Mouse (Mus musculus): Measurements from ENCODE around the gene Tnfrsf8. TPM values are rescaled to one million over a fixed set of nuclear protein-coding genes. Genes with fewer than 3 reads are reported as not detected.
A peak's percentile ranks its signal among the peaks of the same experiment; 100 is the strongest.

Gene Tnfrsf8
- total and polyA plus RNA-seq, 3 experiments, result 12.7 to 31.0 (median 24.7) TPM

GRCm38 (mm10) chr4:145224613-145225012 lies 90.4 kb downstream of the Tnfrsf8 start:
- no peak for DNase-seq (ENCODE audit: extremely low read depth)
- in situ Hi-C loops (cut with MboI; ENCODE audit: low pct_ligation_motif_present, low pct_unique_long_range_greater_than_20kb, low sequenced_read_pairs), result no loop called here
- TF ChIP-seq CHD2 (IDR thresholded peaks at IDR 0.05; ENCODE audit: low read length) (no peak), EP300 (IDR thresholded peaks at IDR 0.05; ENCODE audit: low read length) (no peak), POLR2A (IDR thresholded peaks at IDR 0.05; ENCODE audit: low read depth, low read length) (no peak), GABPA (IDR thresholded peaks at IDR 0.05; ENCODE audit: insufficient replicate concordance, low read depth, low read length) (no peak), POLR2AphosphoS2 (IDR thresholded peaks at IDR 0.05; ENCODE audit: low read depth, low read length) (no peak), MAZ (IDR thresholded peaks at IDR 0.05; ENCODE audit: low read depth, low read length) (no peak), NRF1 (IDR thresholded peaks at IDR 0.05; ENCODE audit: low read depth, low read length) (no peak), TBP (conservative IDR thresholded peaks at IDR 0.05; ENCODE audit: low read depth, low read length) (no peak), ZC3H11A (IDR thresholded peaks at IDR 0.05; ENCODE audit: low read depth, low read length) (no peak), E2F4 (IDR thresholded peaks at IDR 0.05; ENCODE audit: insufficient replicate concordance, low read depth, low read length) (no peak), MAX (IDR thresholded peaks at IDR 0.05; ENCODE audit: low read length) (no peak), ZNF384 (IDR thresholded peaks at IDR 0.05; ENCODE audit: low read depth, low read length) (no peak), USF2 (conservative IDR thresholded peaks at IDR 0.05; ENCODE audit: low read depth, low read length) (no peak), NELFE (IDR thresholded peaks at IDR 0.05; ENCODE audit: low read depth, low read length) (no peak), MAFK (IDR thresholded peaks at IDR 0.05; ENCODE audit: insufficient replicate concordance, low read length) (no peak), PAX5 (IDR thresholded peaks at IDR 0.05; ENCODE audit: low read length) (no peak), MYC (IDR thresholded peaks at IDR 0.05; ENCODE audit: low read depth, low read length) (no peak), SMC3 (IDR thresholded peaks at IDR 0.05; ENCODE audit: low read depth, low read length) (no peak), ZKSCAN1 (IDR thresholded peaks at IDR 0.05; ENCODE audit: borderline replicate concordance, low read depth, low read length) (no peak), CTCF (conservative IDR thresholded peaks at IDR 0.05 in 1 of 2, IDR thresholded peaks at IDR 0.05 in 1 of 2; ENCODE audit: low read depth in 2 of 2, low read length in 2 of 2) (no peak)

GRCm38 (mm10) chr4:145222064-145222463 lies 92.9 kb downstream of the Tnfrsf8 start:
- no peaks in the 10 kb centered on the region for H3K27me3 ChIP-seq (replicated peaks)
- peak overlapping the region; percentile 8; the same call in 1 of the 2 replicates for H3K27ac ChIP-seq (ENCODE audit: insufficient read depth, low read depth)
- no peak overlapping the region for H3K9ac ChIP-seq (ENCODE audit: insufficient read depth, low read depth)
- no peaks in the 10 kb centered on the region for H3K9me3 ChIP-seq (replicated peaks; ENCODE audit: low read length)
- no peaks in the 10 kb centered on the region for H3K79me2 ChIP-seq (replicated peaks; ENCODE audit: control insufficient read depth, extremely low read depth, insufficient read depth, poor library complexity, severe bottlenecking)
- peaks cover 48 to 83% of the 10 kb centered on the region in 2 experiments for H3K36me3 ChIP-seq (replicated peaks in 1 of 2; ENCODE audit: control insufficient read depth in 1 of 2, insufficient read depth in 1 of 2, low read length in 1 of 2)
- no peak overlapping the region for H3K4me2 ChIP-seq (ENCODE audit: insufficient read depth, low read depth, poor library complexity, severe bottlenecking)
- H3K4me3 ChIP-seq (replicated peaks in 1 of 3; ENCODE audit: low read depth in 2 of 3, low read length in 2 of 3, poor library complexity in 1 of 3), result no peak overlapping the region
- in situ Hi-C loops (cut with MboI; ENCODE audit: low pct_ligation_motif_present, low pct_unique_long_range_greater_than_20kb, low sequenced_read_pairs), result no loop called here
- peak; percentile 48 for DNase-seq (ENCODE audit: extremely low read depth)
- dilution Hi-C loops (cut with MboI; ENCODE audit: extremely low pct_ligation_motif_present, extremely low pct_unique_long_range_greater_than_20kb, low sequenced_read_pairs), result no loop called here
- TF ChIP-seq EP300 (IDR thresholded peaks at IDR 0.05; ENCODE audit: low read length) (no peak), IRF4 (IDR thresholded peaks at IDR 0.05; ENCODE audit: low read depth, low read length) (no peak), ZC3H11A (IDR thresholded peaks at IDR 0.05; ENCODE audit: low read depth, low read length) (no peak), MEF2A (IDR thresholded peaks at IDR 0.05; ENCODE audit: borderline replicate concordance, low read depth, low read length) (no peak), NELFE (IDR thresholded peaks at IDR 0.05; ENCODE audit: low read depth, low read length) (no peak), ZNF384 (IDR thresholded peaks at IDR 0.05; ENCODE audit: low read depth, low read length) (no peak), MYC (IDR thresholded peaks at IDR 0.05; ENCODE audit: low read depth, low read length) (no peak), RAD21 (IDR thresholded peaks at IDR 0.05; ENCODE audit: low read depth, low read length) (no peak), ETS1 (conservative IDR thresholded peaks at IDR 0.05; ENCODE audit: low read depth, low read length) (peak; percentile 67), NRF1 (IDR thresholded peaks at IDR 0.05; ENCODE audit: low read depth, low read length) (no peak), CTCF (conservative IDR thresholded peaks at IDR 0.05 in 1 of 2, IDR thresholded peaks at IDR 0.05 in 1 of 2; ENCODE audit: low read depth in 2 of 2, low read length in 2 of 2) (no peak), RCOR1 (conservative IDR thresholded peaks at IDR 0.05; ENCODE audit: low read depth, low read length) (no peak), BHLHE40 (IDR thresholded peaks at IDR 0.05; ENCODE audit: low read depth, low read length) (peak; percentile 82)
- H3K4me1 ChIP-seq (ENCODE audit: control insufficient read depth in 1 of 2, insufficient read depth in 2 of 2), result peaks cover 22 to 44% of the 10 kb centered on the region in 2 experiments

More at GRCm38 (mm10) chr4:145224613-145225012, 90.4 kb downstream of the Tnfrsf8 start:
- Histone ChIP-seq H3K27ac (ENCODE audit: insufficient read depth, low read depth) (no peak overlapping the region), H3K9ac (ENCODE audit: insufficient read depth, low read depth) (no peak overlapping the region), H3K27me3 (replicated peaks) (no peaks in the 10 kb centered on the region), H3K9me3 (replicated peaks; ENCODE audit: low read length) (no peaks in the 10 kb centered on the region), H3K4me1 (ENCODE audit: control insufficient read depth in 1 of 2, insufficient read depth in 2 of 2) (peaks cover 22 to 44% of the 10 kb centered on the region in 2 experiments), H3K4me3 (replicated peaks in 1 of 3; ENCODE audit: low read depth in 2 of 3, low read length in 2 of 3, poor library complexity in 1 of 3) (no peak overlapping the region), H3K36me3 (replicated peaks in 1 of 2; ENCODE audit: control insufficient read depth in 1 of 2, insufficient read depth in 1 of 2, low read length in 1 of 2) (peaks cover 32 to 81% of the 10 kb centered on the region in 2 experiments), H3K79me2 (replicated peaks; ENCODE audit: control insufficient read depth, extremely low read depth, insufficient read depth, poor library complexity, severe bottlenecking) (no peaks in the 10 kb centered on the region), H3K4me2 (ENCODE audit: insufficient read depth, low read depth, poor library complexity, severe bottlenecking) (no peak overlapping the region)
- dilution Hi-C loops (cut with MboI; ENCODE audit: extremely low pct_ligation_motif_present, extremely low pct_unique_long_range_greater_than_20kb, low sequenced_read_pairs), result no loop called here
